Mouse (Mus musculus): ENCODE results near the gene Tunar. TPM values are rescaled to one million over a fixed set of nuclear protein-coding genes. Genes with fewer than 3 reads are reported as not detected.

The Tunar gene
- 29.5 and 29.6 TPM in 2 replicates for total RNA-seq (2014; rRNA removed)
- 13.8 and 18.3 TPM in 2 replicates for polyA plus RNA-seq (2015; fragmentation: Nextera tagmentation; extraction: Ambion mirVana)

DNA sequence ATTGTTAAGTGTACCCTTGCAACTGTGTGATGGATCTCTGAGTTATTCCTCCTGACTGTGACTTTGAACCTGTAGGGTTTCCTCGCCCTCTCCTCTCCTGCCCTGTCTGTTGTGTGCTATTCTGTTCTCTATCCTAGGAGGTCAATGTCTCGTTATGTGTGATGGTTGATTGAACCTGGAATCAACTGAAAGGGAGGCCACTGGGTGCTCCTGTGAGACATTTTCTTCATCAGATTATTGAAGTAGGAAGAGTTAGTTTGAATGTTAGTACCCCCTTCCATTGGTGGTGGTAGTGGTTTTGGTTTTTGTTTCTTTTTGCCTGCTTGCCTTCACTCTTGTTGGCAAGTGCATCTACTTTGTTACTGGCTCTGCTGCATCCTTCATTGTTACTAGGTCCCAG, at the start of gene Tunar:
Tunar (plus strand) TSS at position 301 of the 400 bp plus-strand sequence.
- no peak for DNase-seq (ENCODE audit: low spot score)
- H3K27me3 ChIP-seq (ENCODE audit: insufficient read depth, low read length), result no peaks in the 10 kb centered on the region
- H3K9ac ChIP-seq (replicated peaks; ENCODE audit: low read length), result no peak within 1 kb of the TSS
- H3K4me1 ChIP-seq (ENCODE audit: insufficient read depth, low read length), result peaks cover 2% of the 10 kb centered on the region; the same call in 1 of the 2 replicates
- 88% methylated on average over 2 of the region's 2 CpGs for WGBS
- no peak within 1 kb of the TSS for H3K4me2 ChIP-seq (ENCODE audit: low read depth, low read length)
- H3K4me3 ChIP-seq (ENCODE audit: low read length), result no peak within 1 kb of the TSS
- TF ChIP-seq CTCF (IDR thresholded peaks at IDR 0.05; ENCODE audit: low read depth), result no peak
- H3K36me3 ChIP-seq (ENCODE audit: insufficient read depth, low read length), result no peaks in the 10 kb centered on the region
- ATAC-seq, result no peak
- no peaks in the 10 kb centered on the region for H3K9me3 ChIP-seq (ENCODE audit: low read length)
- H3K27ac ChIP-seq, result no peak within 1 kb of the TSS

DNA sequence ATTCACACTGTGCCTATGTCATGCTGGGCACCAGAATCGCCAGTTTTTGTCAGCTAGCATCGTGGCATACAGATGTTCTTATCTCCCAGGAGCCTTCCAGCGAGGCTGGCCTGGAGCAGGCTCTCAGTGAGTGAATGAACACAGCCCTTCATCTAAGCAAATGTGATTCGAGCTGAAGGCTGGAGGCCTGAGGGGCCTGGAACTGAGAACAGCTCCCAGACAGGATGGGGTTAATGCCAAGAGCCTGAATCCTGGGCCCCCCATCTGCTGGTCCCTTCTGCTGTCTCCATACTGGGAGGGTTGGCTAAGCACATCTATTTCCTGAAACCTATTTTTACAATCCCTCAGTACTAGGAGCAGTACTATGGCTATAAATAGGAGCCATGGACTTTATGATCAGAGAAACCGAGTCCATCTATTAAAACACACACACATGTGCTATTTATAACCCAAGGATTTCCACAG, 21.1 kb upstream of the Tunar start:
- no peaks in the 10 kb centered on the region for H3K36me3 ChIP-seq (ENCODE audit: insufficient read depth, low read length)
- H3K9ac ChIP-seq (replicated peaks; ENCODE audit: low read length), result no peak overlapping the region
- no peaks in the 10 kb centered on the region; the same call in 1 of the 2 replicates for H3K4me1 ChIP-seq (ENCODE audit: insufficient read depth, low read length)
- H3K4me3 ChIP-seq (ENCODE audit: low read length), result no peak overlapping the region
- WGBS, result 47% methylated on average over 5 of the region's 5 CpGs
- no peak overlapping the region for H3K27ac ChIP-seq
- no peak for TF ChIP-seq CTCF (IDR thresholded peaks at IDR 0.05; ENCODE audit: low read depth)
- no peak overlapping the region for H3K4me2 ChIP-seq (ENCODE audit: low read depth, low read length)
- no peaks in the 10 kb centered on the region for H3K9me3 ChIP-seq (ENCODE audit: low read length)
- H3K27me3 ChIP-seq (ENCODE audit: insufficient read depth, low read length), result no peaks in the 10 kb centered on the region
- peak; percentile 62; the same call in 1 of the 2 replicates for ATAC-seq
- DNase-seq (ENCODE audit: low spot score), result peak; percentile 49

DNA sequence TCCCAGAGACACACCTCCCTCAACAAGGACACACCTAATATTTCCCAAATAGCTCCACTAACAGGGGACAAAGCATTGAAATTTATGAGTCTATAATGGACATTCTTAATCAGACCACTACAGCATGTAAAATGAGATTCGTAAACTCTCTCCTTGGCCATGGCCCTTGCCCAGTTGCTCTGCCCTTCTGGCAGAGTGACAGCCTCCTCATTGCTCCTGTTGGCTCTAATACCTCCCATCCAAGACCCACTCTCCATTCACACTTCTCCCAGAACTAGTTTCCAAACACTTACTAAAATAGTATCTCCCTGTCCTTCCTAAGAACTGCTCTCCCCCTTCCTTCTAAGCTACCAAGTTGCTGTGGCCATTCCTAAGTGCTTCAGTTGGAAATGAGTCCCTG, 19.3 kb upstream of the Tunar start:
- ATAC-seq, result no peak
- H3K4me2 ChIP-seq (ENCODE audit: low read depth, low read length), result no peak overlapping the region
- WGBS, result 90% methylated on average over 1 of the region's 1 CpGs
- no peak overlapping the region for H3K9ac ChIP-seq (replicated peaks; ENCODE audit: low read length)
- no peaks in the 10 kb centered on the region for H3K36me3 ChIP-seq (ENCODE audit: insufficient read depth, low read length)
- TF ChIP-seq CTCF (IDR thresholded peaks at IDR 0.05; ENCODE audit: low read depth), result no peak
- no peak overlapping the region for H3K27ac ChIP-seq
- no peak for DNase-seq (ENCODE audit: low spot score)
- H3K4me3 ChIP-seq (ENCODE audit: low read length), result no peak overlapping the region
- no peaks in the 10 kb centered on the region; the same call in 1 of the 2 replicates for H3K4me1 ChIP-seq (ENCODE audit: insufficient read depth, low read length)
- H3K27me3 ChIP-seq (ENCODE audit: insufficient read depth, low read length), result no peaks in the 10 kb centered on the region
- H3K9me3 ChIP-seq (ENCODE audit: low read length), result no peaks in the 10 kb centered on the region

DNA sequence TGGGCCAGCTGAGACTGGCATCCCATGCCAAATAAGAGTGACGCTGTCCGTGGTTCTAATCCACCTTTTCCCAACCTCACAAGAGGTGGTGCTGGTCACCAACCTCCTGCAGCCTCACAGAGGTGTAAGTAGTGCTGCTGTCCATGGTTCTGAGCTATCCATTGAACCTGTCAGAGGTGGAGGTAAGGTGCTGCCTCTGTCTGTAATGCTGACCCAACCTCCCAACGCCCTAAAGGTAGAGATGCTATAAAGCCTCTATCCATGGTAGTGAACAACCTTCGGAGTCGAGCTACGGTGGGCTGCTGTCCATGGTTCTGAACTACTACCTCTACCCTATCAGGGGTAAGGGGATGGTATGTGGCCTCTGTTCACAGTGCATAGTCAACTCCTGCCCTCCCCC, 11.5 kb upstream of the Tunar start:
- Histone ChIP-seq H3K4me2 (ENCODE audit: low read depth, low read length) (no peak overlapping the region), H3K27me3 (ENCODE audit: insufficient read depth, low read length) (no peaks in the 10 kb centered on the region), H3K4me1 (ENCODE audit: insufficient read depth, low read length) (no peaks in the 10 kb centered on the region), H3K36me3 (ENCODE audit: insufficient read depth, low read length) (no peaks in the 10 kb centered on the region), H3K9me3 (ENCODE audit: low read length) (no peaks in the 10 kb centered on the region), H3K27ac (no peak overlapping the region), H3K4me3 (ENCODE audit: low read length) (no peak overlapping the region), H3K9ac (replicated peaks; ENCODE audit: low read length) (no peak overlapping the region)
- DNase-seq (ENCODE audit: low spot score) (no peak), ATAC-seq (no peak)
- no peak for TF ChIP-seq CTCF (IDR thresholded peaks at IDR 0.05; ENCODE audit: low read depth)
- WGBS, result 24% methylated on average over 6 of the region's 6 CpGs

DNA sequence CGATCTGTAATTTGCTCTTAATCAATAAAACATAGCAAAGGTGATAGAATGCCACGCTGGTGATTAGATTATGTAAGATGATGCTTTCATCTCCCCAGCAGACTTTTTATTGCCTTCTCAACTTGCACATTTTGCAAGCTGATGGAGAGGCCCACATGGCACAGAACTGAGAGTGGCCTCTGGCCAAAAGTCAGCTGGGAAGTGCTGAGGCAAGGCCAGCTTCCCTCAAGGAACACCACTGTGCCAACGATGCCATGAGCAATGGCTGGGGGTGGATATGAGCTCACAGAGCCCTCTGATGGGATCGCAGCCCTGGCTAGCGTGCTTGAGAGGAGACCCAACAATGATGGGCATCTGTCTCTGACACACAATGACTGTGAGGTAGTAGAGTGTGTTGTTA, 6.6 kb upstream of the Tunar start:
- no peak for TF ChIP-seq CTCF (IDR thresholded peaks at IDR 0.05; ENCODE audit: low read depth)
- DNase-seq (ENCODE audit: low spot score), result peak; percentile 48
- WGBS, result 54% methylated on average over 5 of the region's 5 CpGs
- no peak for ATAC-seq
- no peak overlapping the region for H3K9ac ChIP-seq (replicated peaks; ENCODE audit: low read length)
- H3K4me1 ChIP-seq (ENCODE audit: insufficient read depth, low read length), result no peaks in the 10 kb centered on the region
- H3K4me2 ChIP-seq (ENCODE audit: low read depth, low read length), result no peak overlapping the region
- no peaks in the 10 kb centered on the region for H3K27me3 ChIP-seq (ENCODE audit: insufficient read depth, low read length)
- H3K36me3 ChIP-seq (ENCODE audit: insufficient read depth, low read length), result no peaks in the 10 kb centered on the region
- no peak overlapping the region for H3K27ac ChIP-seq
- H3K4me3 ChIP-seq (ENCODE audit: low read length), result no peak overlapping the region
- H3K9me3 ChIP-seq (ENCODE audit: low read length), result no peaks in the 10 kb centered on the region

DNA sequence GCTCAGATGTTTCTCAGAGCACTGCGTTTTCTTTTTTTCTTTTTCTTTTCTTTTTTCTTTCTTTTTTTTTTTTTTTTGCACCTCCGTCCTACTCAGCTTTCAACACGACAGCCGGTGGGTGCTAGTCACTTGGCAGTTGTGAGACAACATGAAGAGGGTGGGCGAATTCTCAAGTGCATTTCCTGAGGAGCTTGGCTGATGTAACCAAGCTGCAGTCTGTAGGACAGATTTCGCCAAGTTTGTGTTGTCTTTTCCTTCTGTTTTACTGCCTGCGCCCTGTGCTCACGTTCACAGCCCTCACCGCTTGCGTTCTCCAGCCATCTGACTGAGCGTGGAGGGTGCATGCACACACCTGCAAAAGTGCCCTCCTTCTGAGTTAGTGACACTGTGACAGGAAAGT, 5.3 kb upstream of the Tunar start:
- no peak for ATAC-seq
- WGBS, result 64% methylated on average over 11 of the region's 11 CpGs
- Histone ChIP-seq H3K27me3 (ENCODE audit: insufficient read depth, low read length) (no peaks in the 10 kb centered on the region), H3K27ac (no peak overlapping the region), H3K4me2 (ENCODE audit: low read depth, low read length) (no peak overlapping the region), H3K4me3 (ENCODE audit: low read length) (no peak overlapping the region), H3K4me1 (ENCODE audit: insufficient read depth, low read length) (no peaks in the 10 kb centered on the region), H3K9me3 (ENCODE audit: low read length) (no peaks in the 10 kb centered on the region), H3K9ac (replicated peaks; ENCODE audit: low read length) (no peak overlapping the region), H3K36me3 (ENCODE audit: insufficient read depth, low read length) (no peaks in the 10 kb centered on the region)
- DNase-seq (ENCODE audit: low spot score), result no peak
- TF ChIP-seq CTCF (IDR thresholded peaks at IDR 0.05; ENCODE audit: low read depth), result no peak

DNA sequence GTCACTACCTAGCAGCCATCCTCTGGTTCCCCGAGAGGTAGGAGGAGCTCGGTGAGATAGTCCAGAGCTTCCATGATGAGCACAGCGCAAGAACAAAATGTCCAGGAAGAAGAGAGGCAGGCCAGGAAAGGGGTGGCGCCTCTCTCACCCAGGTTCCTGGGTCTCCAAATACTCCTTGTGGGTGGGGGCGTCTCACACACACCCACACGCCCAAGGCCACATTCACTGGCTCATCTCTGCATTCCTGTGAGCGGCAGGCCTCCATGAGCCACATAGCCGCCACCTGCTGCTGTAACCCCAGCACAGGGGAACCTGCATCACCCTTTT, 2.4 kb downstream of the Tunar start:
- peak overlapping the region; percentile 90 for H3K4me2 ChIP-seq (ENCODE audit: low read depth, low read length)
- H3K27ac ChIP-seq, result peak overlapping the region; percentile 84
- H3K36me3 ChIP-seq (ENCODE audit: insufficient read depth, low read length), result no peaks in the 10 kb centered on the region
- peaks cover 11% of the 10 kb centered on the region; the same call in 1 of the 2 replicates for H3K4me1 ChIP-seq (ENCODE audit: insufficient read depth, low read length)
- H3K27me3 ChIP-seq (ENCODE audit: insufficient read depth, low read length), result no peaks in the 10 kb centered on the region
- ATAC-seq (no peak; the same call in 1 of the 2 replicates), DNase-seq (ENCODE audit: low spot score) (no peak)
- H3K9ac ChIP-seq (replicated peaks; ENCODE audit: low read length), result peak overlapping the region; percentile 66
- H3K9me3 ChIP-seq (ENCODE audit: low read length), result no peaks in the 10 kb centered on the region
- 19% methylated on average over 8 of the region's 8 CpGs for WGBS
- H3K4me3 ChIP-seq (ENCODE audit: low read length), result peak overlapping the region; percentile 66
- no peak for TF ChIP-seq CTCF (IDR thresholded peaks at IDR 0.05; ENCODE audit: low read depth)
